Mouse (Mus musculus) granulocyte monocyte progenitor cell, adult 5-6 weeks (primary cell): ENCODE data around the gene Gpc6. TPM values are rescaled to one million over a fixed set of nuclear protein-coding genes. Genes with fewer than 3 reads are reported as not detected.

Source experiments
- ATAC-seq: replicated peaks from 2 replicates; pipeline ENCODE4 v1.8.0; 2016; ENCODE audit warnings: mild to moderate bottlenecking, moderate TSS enrichment, inconsistent platforms; ENCODE audit not compliant: poor library complexity, severe bottlenecking
- total RNA-seq, 2 experiments: library from RNA; stranded (forward) in 1 of 2; stranded (reverse) in 1 of 2; fragments of 200-712, 200-1000 nt in 1 of 2; fragments of >200 nt in 1 of 2; fragmentation: Nextera tagmentation in 1 of 2; gene quantifications; 2 replicates each; pipeline ENCODE4 v1.2.3; 2014 to 2017

The Gpc6 gene
- total RNA-seq, 2 experiments from 2014 or later = not detected

- ATAC-seq = no peak
Observed at GRCm38 (mm10) chr14:117895539-117895912, 970.4 kb downstream of the Gpc6 start.

GRCm38 (mm10) chr14:117904300-117904699 lies 979.2 kb downstream of the Gpc6 start:
- no peak for ATAC-seq

- no peak for ATAC-seq
Observed at GRCm38 (mm10) chr14:117905701-117906100, 980.6 kb downstream of the Gpc6 start.

- ATAC-seq = no peak
Observed at GRCm38 (mm10) chr14:117906361-117906760, 981.2 kb downstream of the Gpc6 start.

GRCm38 (mm10) chr14:117908231-117908920 lies 983.3 kb downstream of the Gpc6 start:
- no peak; the same call in 1 of the 2 replicates for ATAC-seq

- ATAC-seq = no peak
Observed at GRCm38 (mm10) chr14:117909046-117909445, 983.9 kb downstream of the Gpc6 start.

- no peak for ATAC-seq
Observed at GRCm38 (mm10) chr14:117910323-117910722, 985.2 kb downstream of the Gpc6 start.

- no peak for ATAC-seq
Observed at GRCm38 (mm10) chr14:117912624-117913270, 987.6 kb downstream of the Gpc6 start.

- ATAC-seq = no peak
Observed at GRCm38 (mm10) chr14:117916577-117916976, 991.5 kb downstream of the Gpc6 start.

- no peak for ATAC-seq
Observed at GRCm38 (mm10) chr14:117918724-117919123, 993.6 kb downstream of the Gpc6 start.

GRCm38 (mm10) chr14:117919612-117920011 lies 994.5 kb downstream of the Gpc6 start:
- no peak for ATAC-seq

GRCm38 (mm10) chr14:117921393-117922014 lies 996.4 kb downstream of the Gpc6 start:
- no peak for ATAC-seq

GRCm38 (mm10) chr14:117923667-117924066 lies 998.6 kb downstream of the Gpc6 start:
- no peak for ATAC-seq

- ATAC-seq = no peak
Observed at GRCm38 (mm10) chr14:117930105-117930847, 1005.2 kb downstream of the Gpc6 start.

- ATAC-seq = no peak
Observed at GRCm38 (mm10) chr14:117930848-117931816, 1006.0 kb downstream of the Gpc6 start.

- no peak for ATAC-seq
Observed at GRCm38 (mm10) chr14:117932163-117932851, 1007.2 kb downstream of the Gpc6 start.

GRCm38 (mm10) chr14:117938554-117938953 lies 1013.4 kb downstream of the Gpc6 start:
- no peak; the same call in 1 of the 2 replicates for ATAC-seq

GRCm38 (mm10) chr14:117939471-117939870 lies 1014.4 kb downstream of the Gpc6 start:
- ATAC-seq = no peak

GRCm38 (mm10) chr14:117945920-117946503 lies 1020.9 kb downstream of the Gpc6 start:
- ATAC-seq = peak; percentile 42
